Mouse (Mus musculus): ENCODE measurements at regions not wholly inside any gene's neighbourhood (a gene's known extent, or its start where the extent isn't known, plus 50 kb on each side); places are given as distances from the start of the nearest gene placed in this dataset.

- ATAC-seq (ENCODE audit: low FRiP score, low read depth): no peak
- H3K4me3 ChIP-seq: no peak overlapping the region
- no peak overlapping the region for H3K4me2 ChIP-seq (replicated peaks)
- H3K9ac ChIP-seq: no peak overlapping the region
- no peaks in the 10 kb centered on the region for H3K36me3 ChIP-seq
- 92% methylated on average over 5 of the region's 5 CpGs for WGBS
- no peak overlapping the region for H3K27ac ChIP-seq
- H3K9me3 ChIP-seq: no peaks in the 10 kb centered on the region
- H3K4me1 ChIP-seq: no peaks in the 10 kb centered on the region
- no peaks in the 10 kb centered on the region for H3K27me3 ChIP-seq
These were observed 179.9 kb downstream of the Fgf10 start for GRCm38 (mm10) chr13:118849541-118849940.

- WGBS: 83% methylated on average over 8 of the region's 8 CpGs
- ATAC-seq (ENCODE audit: low FRiP score, low read depth): no peak
- Histone ChIP-seq H3K4me3 (no peak overlapping the region), H3K27ac (no peak overlapping the region), H3K36me3 (no peaks in the 10 kb centered on the region), H3K9me3 (no peaks in the 10 kb centered on the region), H3K27me3 (no peaks in the 10 kb centered on the region), H3K4me1 (no peaks in the 10 kb centered on the region), H3K4me2 (replicated peaks) (no peak overlapping the region), H3K9ac (no peak overlapping the region)
These were observed 181.1 kb downstream of the Fgf10 start for GRCm38 (mm10) chr13:118850708-118851107.

GRCm38 (mm10) chr13:118886339-118886810, 216.8 kb downstream of the Fgf10 start:
- H3K4me2 ChIP-seq (replicated peaks): 0 out of 2 replicates have a peak overlapping the region, but pooled peaks have one; percentile 12
- H3K4me1 ChIP-seq: peaks cover 12% of the 10 kb centered on the region; the same call in 1 of the 2 replicates
- no peak overlapping the region for H3K27ac ChIP-seq
- no peak overlapping the region for H3K9ac ChIP-seq
- no peak overlapping the region for H3K4me3 ChIP-seq
- no peaks in the 10 kb centered on the region for H3K27me3 ChIP-seq
- no peaks in the 10 kb centered on the region for H3K36me3 ChIP-seq
- no peaks in the 10 kb centered on the region for H3K9me3 ChIP-seq
- WGBS: 30% methylated on average over 9 of the region's 9 CpGs
- ATAC-seq (ENCODE audit: low FRiP score, low read depth): peak; percentile 79

- Histone ChIP-seq H3K9ac (no peak overlapping the region), H3K4me3 (no peak overlapping the region), H3K36me3 (no peaks in the 10 kb centered on the region), H3K27me3 (no peaks in the 10 kb centered on the region), H3K27ac (no peak overlapping the region), H3K4me1 (no peaks in the 10 kb centered on the region), H3K9me3 (no peaks in the 10 kb centered on the region), H3K4me2 (replicated peaks) (no peak overlapping the region)
- ATAC-seq (ENCODE audit: low FRiP score, low read depth): no peak
- WGBS: 52% methylated on average over 4 of the region's 4 CpGs
These were observed 225.5 kb downstream of the Fgf10 start for GRCm38 (mm10) chr13:118895079-118895478.

- no peak overlapping the region for H3K9ac ChIP-seq
- no peaks in the 10 kb centered on the region for H3K9me3 ChIP-seq
- no peaks in the 10 kb centered on the region for H3K36me3 ChIP-seq
- no peak for ATAC-seq (ENCODE audit: low FRiP score, low read depth)
- H3K27ac ChIP-seq: no peak overlapping the region
- no peaks in the 10 kb centered on the region for H3K27me3 ChIP-seq
- 0 out of 2 replicates have a peak, but pooled peaks cover 4% of the 10 kb centered on the region for H3K4me1 ChIP-seq
- H3K4me2 ChIP-seq (replicated peaks): no peak overlapping the region
- WGBS: 89% methylated on average over 2 of the region's 2 CpGs
- H3K4me3 ChIP-seq: no peak overlapping the region
These were observed 232.4 kb downstream of the Fgf10 start for GRCm38 (mm10) chr13:118901950-118902349.

- 26% methylated on average over 2 of the region's 2 CpGs for WGBS
- peak; percentile 82 for ATAC-seq (ENCODE audit: low FRiP score, low read depth)
- H3K4me2 ChIP-seq (replicated peaks): no peak overlapping the region
- H3K4me1 ChIP-seq: peaks cover 6% of the 10 kb centered on the region; the same call in 1 of the 2 replicates
- H3K27me3 ChIP-seq: no peaks in the 10 kb centered on the region
- H3K4me3 ChIP-seq: no peak overlapping the region
- no peaks in the 10 kb centered on the region for H3K9me3 ChIP-seq
- no peak overlapping the region for H3K9ac ChIP-seq
- no peak overlapping the region for H3K27ac ChIP-seq
- no peaks in the 10 kb centered on the region for H3K36me3 ChIP-seq
These were observed 240.8 kb downstream of the Fgf10 start for GRCm38 (mm10) chr13:118910351-118910750.

GRCm38 (mm10) chr13:118940786-118941185, 271.2 kb downstream of the Fgf10 start:
- no peaks in the 10 kb centered on the region for H3K27me3 ChIP-seq
- ATAC-seq (ENCODE audit: low FRiP score, low read depth): no peak
- no peak overlapping the region for H3K9ac ChIP-seq
- H3K36me3 ChIP-seq: no peaks in the 10 kb centered on the region
- 70% methylated on average over 3 of the region's 3 CpGs for WGBS
- no peaks in the 10 kb centered on the region for H3K4me1 ChIP-seq
- H3K27ac ChIP-seq: no peak overlapping the region
- H3K4me2 ChIP-seq (replicated peaks): no peak overlapping the region
- no peak overlapping the region for H3K4me3 ChIP-seq
- H3K9me3 ChIP-seq: no peaks in the 10 kb centered on the region

- Histone ChIP-seq H3K4me2 (replicated peaks) (no peak overlapping the region), H3K4me3 (no peak overlapping the region), H3K4me1 (no peaks in the 10 kb centered on the region), H3K27ac (no peak overlapping the region), H3K9me3 (no peaks in the 10 kb centered on the region), H3K9ac (no peak overlapping the region), H3K36me3 (no peaks in the 10 kb centered on the region), H3K27me3 (no peaks in the 10 kb centered on the region)
- ATAC-seq (ENCODE audit: low FRiP score, low read depth): no peak
- 81% methylated on average over 3 of the region's 3 CpGs for WGBS
These were observed 296.6 kb downstream of the Fgf10 start for GRCm38 (mm10) chr13:118966120-118966676.

- no peaks in the 10 kb centered on the region for H3K36me3 ChIP-seq
- H3K27me3 ChIP-seq: no peaks in the 10 kb centered on the region
- no peaks in the 10 kb centered on the region for H3K9me3 ChIP-seq
- no peak for ATAC-seq (ENCODE audit: low FRiP score, low read depth)
- no peaks in the 10 kb centered on the region for H3K4me1 ChIP-seq
- H3K4me2 ChIP-seq (replicated peaks): no peak overlapping the region
- H3K4me3 ChIP-seq: no peak overlapping the region
- no peak overlapping the region for H3K9ac ChIP-seq
- 86% methylated on average over 4 of the region's 4 CpGs for WGBS
- H3K27ac ChIP-seq: no peak overlapping the region
These were observed 298.1 kb downstream of the Fgf10 start for GRCm38 (mm10) chr13:118967707-118968106.

GRCm38 (mm10) chr13:118975008-118975407, 305.4 kb downstream of the Fgf10 start:
- no peak overlapping the region for H3K27ac ChIP-seq
- no peak overlapping the region for H3K4me2 ChIP-seq (replicated peaks)
- no peak overlapping the region for H3K4me3 ChIP-seq
- no peaks in the 10 kb centered on the region for H3K27me3 ChIP-seq
- peaks cover 4% of the 10 kb centered on the region; the same call in 1 of the 2 replicates for H3K4me1 ChIP-seq
- H3K36me3 ChIP-seq: no peaks in the 10 kb centered on the region
- H3K9ac ChIP-seq: no peak overlapping the region
- no peaks in the 10 kb centered on the region for H3K9me3 ChIP-seq
- no peak for ATAC-seq (ENCODE audit: low FRiP score, low read depth)

GRCm38 (mm10) chr13:118975519-118975918, 305.9 kb downstream of the Fgf10 start:
- H3K4me3 ChIP-seq: no peak overlapping the region
- WGBS: 83% methylated on average over 1 of the region's 1 CpGs

GRCm38 (mm10) chr13:118979505-118979904, 309.9 kb downstream of the Fgf10 start:
- peaks cover 20% of the 10 kb centered on the region for H3K4me1 ChIP-seq
- H3K9ac ChIP-seq: no peak overlapping the region
- no peaks in the 10 kb centered on the region for H3K36me3 ChIP-seq
- no peaks in the 10 kb centered on the region for H3K9me3 ChIP-seq
- WGBS: 65% methylated on average over 5 of the region's 5 CpGs
- H3K27me3 ChIP-seq: no peaks in the 10 kb centered on the region
- H3K27ac ChIP-seq: no peak overlapping the region
- ATAC-seq (ENCODE audit: low FRiP score, low read depth): no peak
- no peak overlapping the region for H3K4me2 ChIP-seq (replicated peaks)
- H3K4me3 ChIP-seq: no peak overlapping the region

More at GRCm38 (mm10) chr13:118975519-118975918, 305.9 kb downstream of the Fgf10 start:
- H3K27ac ChIP-seq: no peak overlapping the region
- no peak overlapping the region for H3K9ac ChIP-seq
- no peak overlapping the region for H3K4me2 ChIP-seq (replicated peaks)
- no peaks in the 10 kb centered on the region for H3K36me3 ChIP-seq
- ATAC-seq (ENCODE audit: low FRiP score, low read depth): no peak
- H3K4me1 ChIP-seq: peaks cover 4% of the 10 kb centered on the region; the same call in 1 of the 2 replicates
- H3K27me3 ChIP-seq: no peaks in the 10 kb centered on the region
- H3K9me3 ChIP-seq: no peaks in the 10 kb centered on the region

- 58% methylated on average over 10 of the region's 10 CpGs for WGBS
- no peak overlapping the region for H3K4me3 ChIP-seq
- no peaks in the 10 kb centered on the region for H3K9me3 ChIP-seq
- H3K27ac ChIP-seq: 0 out of 2 replicates have a peak overlapping the region, but pooled peaks have one; percentile 3
- H3K36me3 ChIP-seq: no peaks in the 10 kb centered on the region
- no peaks in the 10 kb centered on the region for H3K27me3 ChIP-seq
- no peak overlapping the region for H3K4me2 ChIP-seq (replicated peaks)
- H3K4me1 ChIP-seq: peaks cover 27% of the 10 kb centered on the region
- no peak overlapping the region for H3K9ac ChIP-seq
- ATAC-seq (ENCODE audit: low FRiP score, low read depth): no peak
These were observed 311.7 kb downstream of the Fgf10 start for GRCm38 (mm10) chr13:118981196-118981810.

All from limb, embryonic 13.5 days (tissue).